Mouse (Mus musculus) CH12.LX (cell line): Measurements from ENCODE around the gene Bad. TPM values are rescaled to one million over a fixed set of nuclear protein-coding genes. Genes with fewer than 3 reads are reported as not detected.

Experiments
- DNase-seq: peaks from one replicate; pipeline ENCODE4 v3.0.0-alpha.2; 2013; ENCODE audit errors: extremely low read depth
- H3K27ac ChIP-seq: 2 replicates; pipeline ENCODE4 v1.5.1; 2012; ENCODE audit warnings: low read depth, mild to moderate bottlenecking, control low read depth, moderate library complexity; ENCODE audit not compliant: insufficient read depth
- H3K27me3 ChIP-seq: replicated peaks from 2 replicates; pipeline ENCODE3; 2012; ENCODE audit warnings: inconsistent platforms
- H3K36me3 ChIP-seq, 2 experiments: replicated peaks in 1 of 2; 2 replicates each; pipeline versions ENCODE3 to v1.6.1; 2012; ENCODE audit warnings: inconsistent platforms in 1 of 2, low read length in 1 of 2, mild to moderate bottlenecking in 1 of 2, mixed read lengths in 1 of 2, moderate library complexity in 1 of 2; ENCODE audit not compliant: control insufficient read depth in 1 of 2, insufficient read depth in 1 of 2
- H3K4me1 ChIP-seq, 2 experiments: 2 replicates each; pipeline ENCODE4 v1.6.1; 2012; ENCODE audit warnings: inconsistent platforms in 1 of 2, moderate library complexity in 1 of 2; ENCODE audit not compliant: insufficient read depth in 2 of 2, control insufficient read depth in 1 of 2
- H3K4me2 ChIP-seq: 2 replicates; pipeline ENCODE4 v1.6.1; 2012; ENCODE audit warnings: low read depth, mild to moderate bottlenecking, control low read depth; ENCODE audit not compliant: poor library complexity, insufficient read depth, severe bottlenecking
- H3K4me3 ChIP-seq, 3 experiments: fragments of 150-350 bp in 1 of 3; sonication (generic) in 1 of 3; replicated peaks in 1 of 3; 2 replicates each; pipeline versions ENCODE3 to v1.5.1; 2011 to 2012; ENCODE audit warnings: low read depth in 2 of 3, low read length in 2 of 3, mild to moderate bottlenecking in 2 of 3, moderate library complexity in 2 of 3, control low read depth in 1 of 3, improper control_type of control experiment in 1 of 3, inconsistent platforms in 1 of 3, mixed read lengths in 1 of 3; ENCODE audit not compliant: poor library complexity in 1 of 3
- H3K79me2 ChIP-seq: replicated peaks from 2 replicates; pipeline ENCODE4 v1.6.1; 2012; ENCODE audit warnings: mild to moderate bottlenecking, moderate library complexity; ENCODE audit not compliant: control insufficient read depth, poor library complexity, insufficient read depth, severe bottlenecking; ENCODE audit errors: extremely low read depth
- H3K9ac ChIP-seq: 2 replicates; pipeline ENCODE4 v1.6.1; 2012; ENCODE audit warnings: low read depth, mild to moderate bottlenecking, control low read depth, moderate library complexity; ENCODE audit not compliant: insufficient read depth
- H3K9me3 ChIP-seq: replicated peaks from 2 replicates; pipeline ENCODE3; 2012; ENCODE audit warnings: low read length, inconsistent platforms, mixed read lengths
- BHLHE40 ChIP-seq: IDR thresholded peaks from 2 replicates; pipeline ENCODE4 v1.6.1; 2011; ENCODE audit warnings: mild to moderate bottlenecking, low read depth, low read length, improper control_type of control experiment
- CHD1 ChIP-seq: IDR thresholded peaks from 2 replicates; pipeline ENCODE4 v1.6.1; 2012; ENCODE audit warnings: low read depth, low read length, improper control_type of control experiment, inconsistent platforms
- CHD2 ChIP-seq: IDR thresholded peaks from 2 replicates; pipeline ENCODE4 v1.6.1; 2011; ENCODE audit warnings: low read length, improper control_type of control experiment
- CTCF ChIP-seq, 2 experiments: IDR thresholded peaks in 1 of 2; conservative IDR thresholded peaks in 1 of 2; 2 replicates each; pipeline ENCODE4 v1.5.1; 2011 to 2012; ENCODE audit warnings: low read depth in 2 of 2, low read length in 2 of 2, improper control_type of control experiment in 1 of 2, inconsistent platforms in 1 of 2, mild to moderate bottlenecking in 1 of 2, moderate library complexity in 1 of 2
- ELF1 ChIP-seq: IDR thresholded peaks from 2 replicates; pipeline ENCODE4 v1.6.1; 2014; ENCODE audit warnings: low read depth, mild to moderate bottlenecking, inconsistent platforms, low read length, improper control_type of control experiment
- EP300 ChIP-seq: IDR thresholded peaks from 2 replicates; pipeline ENCODE4 v1.6.1; 2011; ENCODE audit warnings: low read length, improper control_type of control experiment
- ETS1 ChIP-seq: conservative IDR thresholded peaks from 2 replicates; pipeline ENCODE4 v1.6.1; 2012; ENCODE audit warnings: low read depth, mild to moderate bottlenecking, inconsistent platforms, low read length, improper control_type of control experiment, moderate library complexity
- HCFC1 ChIP-seq: IDR thresholded peaks from 2 replicates; pipeline ENCODE4 v1.6.1; 2012; ENCODE audit warnings: low read depth, mild to moderate bottlenecking, inconsistent platforms, low read length, improper control_type of control experiment
- IRF4 ChIP-seq: IDR thresholded peaks from 2 replicates; pipeline ENCODE4 v1.6.1; 2014; ENCODE audit warnings: low read depth, mild to moderate bottlenecking, inconsistent platforms, low read length, improper control_type of control experiment
- JUN ChIP-seq: IDR thresholded peaks from 2 replicates; pipeline ENCODE4 v1.6.1; 2011; ENCODE audit warnings: low read depth, mild to moderate bottlenecking, low read length, improper control_type of control experiment, moderate library complexity; ENCODE audit not compliant: insufficient read depth
- MAFK ChIP-seq: IDR thresholded peaks from 2 replicates; pipeline ENCODE4 v1.6.1; 2011; ENCODE audit warnings: low read length, improper control_type of control experiment; ENCODE audit not compliant: insufficient replicate concordance
- MAX ChIP-seq: IDR thresholded peaks from 2 replicates; pipeline ENCODE4 v1.6.1; 2011; ENCODE audit warnings: low read length, improper control_type of control experiment
- MAZ ChIP-seq: IDR thresholded peaks from 2 replicates; pipeline ENCODE4 v1.6.1; 2012; ENCODE audit warnings: low read depth, mild to moderate bottlenecking, inconsistent platforms, low read length, improper control_type of control experiment, moderate library complexity
- MEF2A ChIP-seq: IDR thresholded peaks from 2 replicates; pipeline ENCODE4 v1.6.1; 2014; ENCODE audit warnings: low read depth, mild to moderate bottlenecking, inconsistent platforms, low read length, improper control_type of control experiment, borderline replicate concordance
- MXI1 ChIP-seq: IDR thresholded peaks from 2 replicates; pipeline ENCODE4 v1.6.1; 2011; ENCODE audit warnings: mild to moderate bottlenecking, low read depth, low read length, improper control_type of control experiment
- MYC ChIP-seq: IDR thresholded peaks from 2 replicates; pipeline ENCODE4 v1.6.1; 2011; ENCODE audit warnings: low read depth, mild to moderate bottlenecking, improper control_type of control experiment, low read length
- NRF1 ChIP-seq: IDR thresholded peaks from 2 replicates; pipeline ENCODE4 v1.6.1; 2014; ENCODE audit warnings: low read depth, mild to moderate bottlenecking, inconsistent platforms, low read length, improper control_type of control experiment, moderate library complexity
- PAX5 ChIP-seq: IDR thresholded peaks from 2 replicates; pipeline ENCODE4 v1.6.1; 2012; ENCODE audit warnings: low read length, inconsistent platforms, mixed read lengths
- POLR2A ChIP-seq: IDR thresholded peaks from 2 replicates; pipeline ENCODE4 v1.6.1; 2011; ENCODE audit warnings: low read depth, mild to moderate bottlenecking, improper control_type of control experiment, low read length
- RAD21 ChIP-seq: IDR thresholded peaks from 2 replicates; pipeline ENCODE4 v1.6.1; 2011; ENCODE audit warnings: low read depth, mild to moderate bottlenecking, low read length, improper control_type of control experiment, moderate library complexity
- RCOR1 ChIP-seq: conservative IDR thresholded peaks from 2 replicates; pipeline ENCODE4 v1.6.1; 2012; ENCODE audit warnings: low read depth, mild to moderate bottlenecking, inconsistent platforms, low read length, improper control_type of control experiment
- SIN3A ChIP-seq: IDR thresholded peaks from 2 replicates; pipeline ENCODE4 v1.6.1; 2012; ENCODE audit warnings: low read length, improper control_type of control experiment, inconsistent platforms
- SMC3 ChIP-seq: IDR thresholded peaks from 2 replicates; pipeline ENCODE4 v1.6.1; 2011; ENCODE audit warnings: low read depth, low read length, improper control_type of control experiment
- TCF12 ChIP-seq: IDR thresholded peaks from 2 replicates; pipeline ENCODE4 v1.6.1; 2014; ENCODE audit warnings: low read depth, mild to moderate bottlenecking, inconsistent platforms, low read length, improper control_type of control experiment
- USF2 ChIP-seq: conservative IDR thresholded peaks from 2 replicates; pipeline ENCODE4 v1.6.1; 2011; ENCODE audit warnings: low read depth, low read length, improper control_type of control experiment
- ZC3H11A ChIP-seq: IDR thresholded peaks from 2 replicates; pipeline ENCODE4 v1.6.1; 2012; ENCODE audit warnings: low read depth, mild to moderate bottlenecking, inconsistent platforms, low read length, improper control_type of control experiment
- ZMIZ1 ChIP-seq: IDR thresholded peaks from 2 replicates; pipeline ENCODE4 v1.6.1; 2012; ENCODE audit warnings: low read depth, mild to moderate bottlenecking, inconsistent platforms, low read length, improper control_type of control experiment
- dilution Hi-C: fragments of 300-500 bp; cut with MboI; formaldehyde crosslinking; loops from 2 replicates; pipeline ENCODE4 v1.14.3; 2020; ENCODE audit warnings: low sequenced_read_pairs; ENCODE audit not compliant: extremely low pct_unique_long_range_greater_than_20kb, extremely low pct_ligation_motif_present
- in situ Hi-C: fragments of 300-500 bp; cut with MboI; formaldehyde crosslinking; loops from 3 replicates; pipeline ENCODE4 v1.14.3; 2019; ENCODE audit warnings: low sequenced_read_pairs, low pct_ligation_motif_present, low pct_unique_long_range_greater_than_20kb, mixed read lengths
- polyA plus RNA-seq: library from polyadenylated mRNA; unstranded; fragments of >175 nt; gene quantifications from 2 replicates; pipeline ENCODE4 v1.2.1, GENCODE M21; 2012; ENCODE audit warnings: low read depth; ENCODE audit not compliant: insufficient read length
- total RNA-seq, 2 experiments: library from RNA; depleted of rRNA; stranded (reverse); fragments of 300-350 nt in 1 of 2; fragments of >200 nt in 1 of 2; gene quantifications; 2 replicates each; pipeline ENCODE4 v1.2.3; 2012 to 2014

Bad gene
- total and polyA plus RNA-seq, 3 experiments: 27.7 to 38.0 (median 33.3) TPM

GRCm38 (mm10) chr19:6975537-6976521 lies 34.2 kb downstream of the Bad start, which contains the start of gene Plcb3:
TSS of gene Plcb3 (minus strand) at chr19:6976470.
- peak within 1 kb of the TSS; percentile 60 for H3K9ac ChIP-seq
- H3K27me3 ChIP-seq: peaks cover 3% of the 10 kb centered on the region
- dilution Hi-C loops (no loop called here), in situ Hi-C loops (no loop called here)
- peaks cover 14 to 25% of the 10 kb centered on the region in 2 experiments for H3K36me3 ChIP-seq
- no peak for TF ChIP-seq CHD1
- no peak; the same call in 1 of the 2 replicates for TF ChIP-seq MAX
- no peak for TF ChIP-seq IRF4
- peak; percentile 83; the same call in 1 of the 2 replicates for TF ChIP-seq MAZ
- TF ChIP-seq SIN3A: peak; percentile 72
- no peak for TF ChIP-seq PAX5
- peak; percentile 42; the same call in 1 of the 2 replicates for TF ChIP-seq HCFC1
- peak; percentile 77 for TF ChIP-seq TCF12
- TF ChIP-seq MYC: no peak
- peak; percentile 76; the same call in 1 of the 2 replicates for TF ChIP-seq CHD2
- no peak for TF ChIP-seq ZMIZ1
- peak; percentile 13; the same call in 1 of the 2 replicates for TF ChIP-seq MXI1
- TF ChIP-seq ELF1: peak; percentile 42
- no peak for TF ChIP-seq MEF2A
- TF ChIP-seq CTCF (conservative IDR thresholded peaks at IDR 0.05 in 1 of 2, IDR thresholded peaks at IDR 0.05 in 1 of 2; ENCODE audit: low read depth in 2 of 2, low read length in 2 of 2): peak in 1 of 2 experiments; percentile 39; a peak in 2 of 4 replicates
- no peak for TF ChIP-seq RCOR1
- no peak for TF ChIP-seq SMC3
- TF ChIP-seq USF2: no peak
- TF ChIP-seq POLR2A: peak; percentile 20; the same call in 1 of the 2 replicates
- no peak for TF ChIP-seq MAFK
- TF ChIP-seq JUN: no peak
- TF ChIP-seq NRF1: 0 out of 2 replicates have a peak, but pooled peaks have one; percentile 22
- TF ChIP-seq BHLHE40: no peak
- TF ChIP-seq EP300: 0 out of 2 replicates have a peak, but pooled peaks have one; percentile 8
- TF ChIP-seq ZC3H11A: no peak
- 0 out of 2 replicates have a peak, but pooled peaks have one; percentile 9 for TF ChIP-seq ETS1
- no peak for TF ChIP-seq RAD21
- peak within 1 kb of the TSS; percentile 77 to 87 (median 85) for H3K4me3 ChIP-seq
- DNase-seq: peak; percentile 66
- H3K79me2 ChIP-seq: peaks cover 29% of the 10 kb centered on the region
- H3K9me3 ChIP-seq: no peaks in the 10 kb centered on the region
- H3K4me1 ChIP-seq: peaks cover 11 to 50% of the 10 kb centered on the region in 2 experiments
- H3K27ac ChIP-seq: peak within 1 kb of the TSS; percentile 54
- peak within 1 kb of the TSS; percentile 75 for H3K4me2 ChIP-seq
